Mouse (Mus musculus) frontal cortex, adult (tissue): ENCODE measurements at regions not wholly inside any gene's neighbourhood (a gene's known extent, or its start where the extent isn't known, plus 50 kb on each side); places are given as distances from the start of the nearest gene placed in this dataset.
"Not testable (repeated sequence)": the region's sequence is repeated elsewhere in the genome, so short reads cannot be mapped to it uniquely, and the experiment has no call there.

Source experiments
- ATAC-seq: cut with Nextera tagmentation; 2 replicates; pipeline ENCODE4 v1.9.2; 2017; ENCODE audit warnings: mild to moderate bottlenecking, moderate library complexity, mixed read lengths; ENCODE audit not compliant: low TSS enrichment

DNA sequence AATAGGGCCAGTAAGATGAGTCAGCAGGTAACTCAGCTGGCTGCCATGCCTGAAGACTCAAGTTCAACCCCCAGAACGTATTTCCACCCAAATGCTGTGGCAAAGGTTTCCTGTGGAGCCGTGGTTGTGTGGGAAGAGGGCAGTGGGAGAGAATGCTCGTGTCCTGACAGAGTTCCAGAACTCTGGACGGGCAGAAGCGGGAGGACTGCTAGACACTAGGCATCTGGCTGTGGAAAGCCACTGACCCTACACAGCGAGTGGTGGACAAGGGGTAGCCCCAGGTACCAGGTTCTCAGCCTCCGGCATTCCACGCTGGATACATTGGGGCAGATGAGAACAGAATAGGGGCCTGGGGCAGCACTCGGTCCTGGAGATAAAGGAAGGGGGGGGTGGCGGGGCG is 69.6 kb upstream of the Acsl3 start:
- no peak for ATAC-seq

DNA sequence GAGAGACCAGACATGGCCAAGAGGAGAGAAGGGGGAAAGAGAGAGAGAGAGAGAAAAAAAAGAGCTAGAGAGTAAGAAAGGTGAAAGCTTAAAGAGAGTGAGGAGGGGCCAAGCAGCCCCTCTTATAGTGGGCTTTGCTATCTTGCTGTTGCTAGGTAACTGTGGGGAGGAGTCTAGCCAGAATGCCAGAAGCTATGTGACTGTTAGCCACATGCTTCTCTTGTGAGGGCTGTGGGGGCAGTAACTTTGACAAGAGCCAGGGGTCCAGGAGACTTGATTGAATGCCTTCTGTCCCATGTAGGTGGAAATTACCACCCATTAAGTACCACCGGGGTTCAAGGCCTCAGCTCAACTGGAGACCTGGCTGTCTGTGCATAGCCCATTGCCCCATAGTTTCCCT is 69.0 kb upstream of the Acsl3 start:
- not testable (repeated sequence) for ATAC-seq

DNA sequence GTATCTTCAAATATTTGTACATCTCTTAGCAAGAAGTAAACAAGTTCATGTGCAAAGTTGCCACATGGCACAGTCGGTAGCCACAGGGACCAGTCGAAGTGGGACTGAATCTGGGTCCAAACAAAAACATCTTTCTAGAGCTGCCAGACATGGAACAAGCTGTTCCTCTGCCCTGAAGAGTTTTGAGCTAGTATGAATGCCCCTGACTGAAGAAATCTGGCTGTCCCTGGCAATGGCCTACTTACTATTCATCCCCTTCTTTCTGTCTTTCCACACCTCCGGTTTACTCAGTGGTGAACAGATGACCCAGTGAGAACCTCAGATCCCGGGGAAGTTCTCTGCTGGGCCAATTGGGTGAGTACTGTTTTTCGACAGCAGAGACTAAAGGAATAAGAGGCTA is 67.1 kb upstream of the Acsl3 start:
- peak; percentile 46 for ATAC-seq

DNA sequence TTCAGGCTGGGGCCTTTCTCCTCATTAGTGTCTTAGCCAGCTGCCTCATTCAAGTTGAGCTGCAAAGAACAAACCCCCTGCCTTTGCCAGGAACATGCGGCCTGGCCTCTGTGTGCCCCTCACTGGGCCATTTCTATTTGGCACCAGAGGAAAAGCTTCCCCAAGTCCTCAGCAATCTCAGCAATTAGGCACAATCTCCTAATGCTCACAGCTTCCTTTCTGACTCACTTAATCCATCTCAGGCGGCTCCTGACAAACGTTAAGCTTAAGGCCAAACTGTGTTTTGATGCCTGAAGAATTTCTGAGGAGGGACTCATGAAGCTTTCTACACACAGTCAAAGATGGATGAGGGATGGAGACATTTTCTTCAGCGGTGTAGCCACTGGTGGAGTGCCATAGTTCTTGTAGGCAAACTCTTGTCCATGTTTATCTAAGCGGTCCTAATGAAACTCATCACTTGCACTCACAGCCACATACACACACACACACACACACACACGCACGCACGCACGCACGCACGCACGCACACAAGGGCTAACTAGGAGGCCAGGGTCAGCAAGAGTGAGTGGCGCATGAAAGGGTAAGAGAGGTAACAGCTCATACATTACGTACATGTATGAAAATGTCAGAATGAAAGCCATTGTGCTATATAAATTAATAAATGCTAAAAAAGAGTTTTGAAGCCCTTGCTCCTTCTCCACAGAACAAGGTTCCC is 63.5 kb upstream of the Acsl3 start:
- peak; percentile 50 for ATAC-seq

DNA sequence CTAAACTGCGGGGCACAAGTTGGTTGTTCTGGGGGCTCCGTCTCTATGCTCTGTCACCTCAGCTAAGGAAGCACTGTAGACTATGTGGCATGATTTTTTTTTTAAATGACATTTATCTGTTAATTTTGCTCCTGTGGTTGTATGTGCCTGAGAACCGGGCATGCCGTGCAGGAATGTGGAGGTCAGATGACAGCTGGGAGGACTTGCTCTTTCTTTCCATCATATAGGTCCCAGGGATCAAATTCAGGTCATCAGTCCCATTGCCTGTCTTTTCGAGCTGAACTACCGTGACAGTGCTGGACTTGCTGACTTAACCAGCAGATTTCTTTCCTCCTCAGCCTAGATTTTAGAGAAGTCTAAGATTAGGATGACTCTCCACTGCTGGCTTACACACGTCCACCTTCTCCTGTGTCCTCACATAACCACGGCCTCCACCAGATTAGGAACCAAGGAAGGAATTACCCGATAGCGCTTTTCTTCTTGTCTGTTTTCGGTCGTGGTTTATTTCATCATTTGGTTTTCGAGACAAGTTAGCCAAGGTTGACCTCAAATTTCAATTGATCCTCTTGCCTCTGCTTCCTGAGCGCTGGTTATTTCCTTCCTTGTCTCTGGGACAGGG is 62.0 kb upstream of the Acsl3 start:
- ATAC-seq: no peak

DNA sequence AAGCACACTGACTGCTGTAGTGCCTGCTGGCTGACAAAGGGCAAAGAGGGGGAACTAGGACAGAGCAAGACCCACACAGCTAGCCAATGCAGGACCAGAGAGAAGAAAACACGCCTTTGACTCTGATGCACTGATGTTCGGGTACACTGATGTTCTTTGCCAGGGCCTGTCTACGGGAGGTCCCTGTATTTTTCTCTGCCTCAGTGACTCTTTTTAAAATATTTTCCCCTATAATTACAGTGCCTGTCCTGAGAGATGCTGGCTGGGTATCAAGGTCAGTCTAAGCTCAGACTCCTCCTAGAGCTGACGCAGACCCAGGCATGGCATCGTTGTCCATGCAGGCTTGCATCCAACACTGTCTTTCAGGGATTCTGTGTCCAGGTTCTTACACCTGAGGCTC is 59.1 kb upstream of the Acsl3 start:
- ATAC-seq: no peak; the same call in 1 of the 2 replicates

DNA sequence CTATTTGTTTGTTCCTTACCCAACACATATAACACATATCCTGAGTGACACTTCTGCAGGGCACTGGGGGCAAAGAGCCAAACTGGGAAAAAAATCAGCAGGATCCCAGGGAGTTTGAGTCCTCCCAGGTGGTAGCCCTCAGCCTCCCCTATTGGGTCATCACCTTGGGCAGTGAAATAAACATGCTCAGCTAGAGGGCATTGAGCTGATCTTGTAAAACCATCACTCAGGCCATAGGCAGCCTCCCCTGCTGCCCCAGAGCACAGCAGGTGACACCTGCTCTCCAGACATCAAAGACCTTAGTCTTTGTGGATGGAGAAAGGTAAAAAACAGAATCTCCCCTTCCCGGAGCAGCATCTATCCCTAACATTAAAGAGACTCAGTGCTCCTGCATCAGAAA is 57.0 kb upstream of the Acsl3 start:
- no peak for ATAC-seq

DNA sequence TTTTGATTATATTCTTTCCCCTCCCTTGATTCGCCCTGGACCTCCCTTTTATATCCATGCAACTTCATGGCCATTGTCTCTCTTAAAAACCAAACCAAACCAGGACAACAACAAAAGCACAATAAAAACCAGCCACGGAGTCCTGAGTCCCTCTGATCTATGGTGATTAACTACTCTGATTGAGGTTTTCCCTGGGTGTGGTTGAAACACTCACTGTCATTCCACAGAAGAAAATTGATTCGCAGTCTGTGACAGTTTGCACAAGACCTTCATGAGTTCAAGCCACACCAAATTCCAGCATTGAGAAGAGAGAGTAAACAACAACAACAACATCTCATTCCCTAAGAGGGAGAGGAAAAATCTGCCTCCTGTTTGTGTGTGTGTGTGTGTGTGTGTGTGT is 56.1 kb upstream of the Acsl3 start:
- no peak for ATAC-seq

DNA sequence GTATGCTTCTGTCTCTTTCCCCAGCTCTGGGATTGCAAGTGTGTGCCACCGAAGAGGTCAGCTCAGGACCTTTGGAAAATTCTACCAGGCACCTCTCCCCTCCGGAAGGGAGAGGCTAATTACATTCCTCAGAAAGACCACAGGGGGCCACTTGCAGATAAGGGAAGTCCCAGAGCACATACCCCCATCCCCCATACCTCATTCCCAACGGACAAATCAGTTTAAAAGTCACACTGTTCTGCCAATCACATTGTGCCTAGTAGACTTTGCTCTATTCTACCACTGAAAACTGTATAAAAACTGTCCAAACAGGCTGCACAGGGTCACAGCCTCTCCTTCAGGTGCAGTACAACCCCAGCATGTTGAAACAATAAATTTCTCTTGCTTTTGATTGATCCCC is 55.6 kb upstream of the Acsl3 start:
- ATAC-seq: no peak

DNA sequence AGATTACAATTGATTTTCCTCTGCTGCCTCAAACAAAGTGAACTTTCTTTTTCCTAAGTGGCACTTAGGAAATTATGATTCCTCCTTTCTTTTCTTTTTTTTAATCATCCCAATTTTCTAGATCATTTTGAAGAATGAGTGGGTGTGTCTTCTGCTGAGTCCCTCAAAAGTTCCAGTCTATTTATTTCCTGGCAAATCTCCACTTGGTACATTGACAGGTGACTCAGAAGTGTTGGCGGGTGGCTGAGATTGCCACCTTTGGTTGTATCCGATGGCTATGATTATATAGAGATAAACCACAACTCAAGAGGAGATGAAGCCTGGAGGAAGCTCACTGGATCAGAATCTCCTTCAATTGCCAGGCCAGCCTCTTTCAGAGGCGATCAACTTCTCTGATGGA is 54.7 kb upstream of the Acsl3 start:
- no peak for ATAC-seq

DNA sequence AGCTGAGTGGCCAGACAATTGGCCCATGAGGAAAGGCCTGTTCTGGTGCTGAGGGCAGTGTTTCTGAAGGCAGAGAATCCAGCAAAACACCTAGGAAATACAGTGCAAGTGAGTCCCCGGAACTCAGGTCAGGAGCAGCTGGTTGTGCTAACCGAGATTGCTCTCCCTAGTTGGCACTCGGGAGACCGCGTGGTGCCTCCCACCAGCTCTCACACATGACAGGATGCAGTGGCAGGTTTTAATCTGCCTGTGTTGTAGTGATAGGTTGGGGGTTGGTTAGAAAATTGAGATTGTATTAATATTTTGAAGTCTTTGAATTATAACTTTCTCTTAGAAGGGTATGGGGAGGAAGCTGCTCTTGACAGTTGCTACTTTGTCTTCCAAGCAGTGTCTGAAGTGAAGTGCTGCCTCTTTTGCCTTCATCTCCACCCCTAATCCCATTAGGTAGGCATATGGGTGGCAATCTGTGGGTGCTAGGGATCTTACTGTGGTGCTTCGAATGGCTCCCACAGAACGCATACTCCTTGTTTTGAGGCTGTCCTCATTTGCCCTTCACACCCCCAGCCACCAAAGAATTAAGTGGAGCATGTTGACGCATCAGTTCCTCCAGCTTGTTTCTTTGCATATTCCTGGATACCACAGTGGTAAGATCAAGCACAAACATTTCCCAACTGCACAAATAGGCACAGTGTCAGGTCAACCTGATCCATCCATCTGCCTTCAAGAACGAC is 52.6 kb upstream of the Acsl3 start:
- peak; percentile 55; the same call in 1 of the 2 replicates for ATAC-seq
